In the genomic region with DNA sequence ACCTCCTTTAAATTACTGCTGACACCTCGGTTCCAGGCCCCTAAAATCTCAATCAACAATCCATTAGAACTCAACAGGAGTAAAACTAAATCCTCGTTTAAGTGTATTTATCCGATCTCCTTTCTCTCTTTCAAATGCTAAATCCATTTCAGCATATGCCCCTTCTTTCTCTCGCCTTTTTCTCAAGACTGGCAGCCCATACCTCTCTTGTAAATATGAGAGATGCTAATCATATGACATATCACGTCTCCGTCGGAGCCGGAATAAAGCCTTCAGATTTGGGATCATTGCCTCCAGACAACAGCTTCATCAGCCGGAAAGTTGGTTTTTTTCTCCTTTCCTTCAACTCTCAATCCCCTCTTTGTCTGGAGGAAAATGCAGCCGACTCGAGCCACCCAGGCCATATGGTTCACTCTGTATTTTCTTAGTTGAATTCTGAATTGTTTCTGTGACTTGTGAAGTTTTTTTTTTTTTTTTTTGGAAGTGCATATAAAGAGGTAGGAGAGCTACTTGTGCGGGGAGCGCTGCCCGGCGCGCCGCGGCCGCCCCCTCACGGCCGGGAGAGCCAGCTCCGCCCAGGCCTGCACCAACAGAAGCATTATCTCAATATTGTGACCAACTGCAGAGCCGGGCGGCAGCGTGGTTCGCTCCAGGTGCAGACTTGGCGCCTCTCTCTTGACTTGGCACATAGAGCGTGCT, we compare ENCODE assay signal across 8 mouse cellular contexts. TPM values are rescaled to one million over a fixed set of nuclear protein-coding genes. Genes with fewer than 3 reads are reported as not detected.
DNase-seq lines count a peak whose midpoint lies in the region; ATAC-seq and TF ChIP-seq lines count a peak whose summit lies in the region.

No protein-coding gene starts in this region.

- no peak for DNase-seq in lung, adult 2 months
- no peak for DNase-seq in embryonic facial prominence, embryonic 14.5 days (ENCODE audit: low spot score)
- DNase-seq in spleen, adult 12 weeks (ENCODE audit: low spot score), result no peak
- DNase-seq in right cerebral cortex, postnatal 14 days, result no peak

- TF ChIP-seq CTCF in lung, adult 2 months (IDR thresholded peaks at IDR 0.05; ENCODE audit: insufficient read depth, low read length), result no peak

- H3K36me3 ChIP-seq in lung, embryonic 16.5 days (ENCODE audit: control insufficient read depth, insufficient read depth, low read length), result no peaks in the 10 kb centered on the region
- no peaks in the 10 kb centered on the region for H3K36me3 ChIP-seq in embryonic facial prominence, embryonic 14.5 days (ENCODE audit: control insufficient read depth, insufficient read depth, low read length)
- H3K36me3 ChIP-seq in intestine, embryonic 16.5 days (ENCODE audit: control insufficient read depth, insufficient read depth, low read length), result no peaks in the 10 kb centered on the region
- no peaks in the 10 kb centered on the region for H3K36me3 ChIP-seq in midbrain, embryonic 13.5 days

- H3K27ac ChIP-seq in lung, embryonic 16.5 days (ENCODE audit: low read length), result no peak overlapping the region
- H3K27ac ChIP-seq in embryonic facial prominence, embryonic 14.5 days (replicated peaks; ENCODE audit: low read depth, low read length), result no peak overlapping the region
- H3K27ac ChIP-seq in intestine, embryonic 16.5 days (ENCODE audit: low read length), result no peak overlapping the region
- peak overlapping the region; percentile 68 for H3K27ac ChIP-seq in midbrain, embryonic 13.5 days

- no peak for TF ChIP-seq POLR2A in lung, adult 2 months (IDR thresholded peaks at IDR 0.05; ENCODE audit: borderline replicate concordance, extremely low read depth, low read depth, low read length)

- H3K4me1 ChIP-seq in lung, embryonic 16.5 days (replicated peaks; ENCODE audit: control insufficient read depth, insufficient read depth, low read length), result peaks cover 14% of the 10 kb centered on the region
- H3K4me1 ChIP-seq in lung, adult 2 months (ENCODE audit: control insufficient read depth, insufficient read depth, low read length), result peaks cover 2% of the 10 kb centered on the region; the same call in 1 of the 2 replicates
- 0 out of 2 replicates have a peak, but pooled peaks cover 2% of the 10 kb centered on the region for H3K4me1 ChIP-seq in embryonic facial prominence, embryonic 14.5 days (ENCODE audit: control insufficient read depth, insufficient read depth, low read length)
- H3K4me1 ChIP-seq in intestine, embryonic 16.5 days (ENCODE audit: control insufficient read depth, insufficient read depth, low read length), result peaks cover 6% of the 10 kb centered on the region; the same call in 1 of the 2 replicates
- H3K4me1 ChIP-seq in midbrain, embryonic 13.5 days (replicated peaks), result peaks cover 42% of the 10 kb centered on the region

- H3K27me3 ChIP-seq in lung, embryonic 16.5 days (ENCODE audit: control insufficient read depth, insufficient read depth, low read depth, low read length), result peaks cover 64% of the 10 kb centered on the region
- H3K27me3 ChIP-seq in embryonic facial prominence, embryonic 14.5 days (replicated peaks; ENCODE audit: control insufficient read depth, insufficient read depth, low read length), result peaks cover 74% of the 10 kb centered on the region
- H3K27me3 ChIP-seq in intestine, embryonic 16.5 days (replicated peaks; ENCODE audit: control insufficient read depth, insufficient read depth, low read length), result peaks cover 33% of the 10 kb centered on the region
- peaks cover 90% of the 10 kb centered on the region for H3K27me3 ChIP-seq in midbrain, embryonic 13.5 days

- under 1% methylated on average over 28 of the region's 28 CpGs for WGBS in lung, embryonic 16.5 days
- 4% methylated on average over 28 of the region's 28 CpGs for WGBS in lung, adult 2 months
- WGBS in embryonic facial prominence, embryonic 14.5 days, result under 1% methylated on average over 28 of the region's 28 CpGs
- 1% methylated on average over 28 of the region's 28 CpGs for WGBS in intestine, embryonic 16.5 days
- under 1% methylated on average over 28 of the region's 28 CpGs for WGBS in midbrain, embryonic 13.5 days

- H3K4me2 ChIP-seq in lung, embryonic 16.5 days (ENCODE audit: low read depth, low read length), result peak overlapping the region; percentile 81
- peak overlapping the region; percentile 77 for H3K4me2 ChIP-seq in embryonic facial prominence, embryonic 14.5 days (ENCODE audit: low read depth, low read length)
- peak overlapping the region; percentile 75 for H3K4me2 ChIP-seq in intestine, embryonic 16.5 days (ENCODE audit: low read depth, low read length)
- H3K4me2 ChIP-seq in midbrain, embryonic 13.5 days (replicated peaks), result peak overlapping the region; percentile 55

- H3K4me3 ChIP-seq in lung, embryonic 16.5 days (ENCODE audit: low read length), result peak overlapping the region; percentile 50
- H3K4me3 ChIP-seq in lung, adult 2 months (replicated peaks; ENCODE audit: extremely low read depth, low read depth, low read length), result no peak overlapping the region
- peak overlapping the region; percentile 41 for H3K4me3 ChIP-seq in embryonic facial prominence, embryonic 14.5 days (ENCODE audit: low read depth, low read length)
- peak overlapping the region; percentile 42 for H3K4me3 ChIP-seq in intestine, embryonic 16.5 days (ENCODE audit: low read length)
- peak overlapping the region; percentile 36 for H3K4me3 ChIP-seq in midbrain, embryonic 13.5 days (replicated peaks)

- no peak for ATAC-seq in lung, embryonic 16.5 days (ENCODE audit: low read depth)
- peak; percentile 44; the same call in 1 of the 2 replicates for ATAC-seq in embryonic facial prominence, embryonic 14.5 days (ENCODE audit: low read depth)
- ATAC-seq in intestine, embryonic 16.5 days, result 0 out of 2 replicates have a peak, but pooled peaks have one; percentile 16
- peak; percentile 63 for ATAC-seq in midbrain, embryonic 13.5 days
- ATAC-seq in erythroid progenitor cell, adult 5-6 weeks (replicated peaks; ENCODE audit: low FRiP score, poor library complexity, severe bottlenecking), result no peak

- no peaks in the 10 kb centered on the region for H3K9me3 ChIP-seq in lung, embryonic 16.5 days (ENCODE audit: control insufficient read depth, low read length)
- H3K9me3 ChIP-seq in embryonic facial prominence, embryonic 14.5 days (ENCODE audit: control insufficient read depth, low read length), result no peaks in the 10 kb centered on the region
- no peaks in the 10 kb centered on the region for H3K9me3 ChIP-seq in intestine, embryonic 16.5 days (ENCODE audit: control insufficient read depth, low read length)
- no peaks in the 10 kb centered on the region for H3K9me3 ChIP-seq in midbrain, embryonic 13.5 days

- H3K9ac ChIP-seq in lung, embryonic 16.5 days (ENCODE audit: low read length), result no peak overlapping the region
- peak overlapping the region; percentile 49 for H3K9ac ChIP-seq in embryonic facial prominence, embryonic 14.5 days (ENCODE audit: low read depth, low read length)
- 0 out of 2 replicates have a peak overlapping the region, but pooled peaks have one; percentile 21 for H3K9ac ChIP-seq in intestine, embryonic 16.5 days (ENCODE audit: low read depth, low read length)
- H3K9ac ChIP-seq in midbrain, embryonic 13.5 days (replicated peaks), result peak overlapping the region; percentile 53

RNA-seq across cellular contexts. Expression of gene Neurog2, which starts 7.1 kb away (rescaled TPM):
- polyA plus RNA-seq in lung, embryonic 16.5 days (2015; fragmentation: Nextera tagmentation; extraction: Ambion mirVana), result not detected in 2 replicates
- polyA plus RNA-seq in lung, adult 2 months (2012; rRNA removed), result not detected in 2 replicates
- 0.21 TPM in 1 of 2 replicates, not detected in the other for polyA plus RNA-seq in embryonic facial prominence, embryonic 14.5 days (2014; fragmentation: Nextera tagmentation; extraction: Ambion mirVana)
- not detected in 2 replicates for polyA plus RNA-seq in intestine, embryonic 16.5 days (2015; fragmentation: Nextera tagmentation; extraction: Ambion mirVana)
- polyA plus RNA-seq in midbrain, embryonic 13.5 days (2015; fragmentation: Nextera tagmentation; extraction: Ambion mirVana), result 58.3 and 67.5 TPM in 2 replicates
- not detected in 2 replicates for total RNA-seq in erythroid progenitor cell, adult 5-6 weeks (2015; ENCODE audit: low replicate concordance)
- not detected in 2 replicates for total RNA-seq in erythroid progenitor cell, adult 5-6 weeks (2017; ENCODE audit: low replicate concordance)

Comparison
In these comparisons a context has a peak if more than half of its experiments do, and no peak if none do; other contexts are left out.
1. ATAC-seq: peak in embryonic facial prominence, embryonic 14.5 days (single experiment), intestine, embryonic 16.5 days (single experiment) and midbrain, embryonic 13.5 days (single experiment); none in lung, embryonic 16.5 days (single experiment) and erythroid progenitor cell, adult 5-6 weeks (single experiment).
2. RNA of gene Neurog2, which starts 7.1 kb away (polyA plus RNA-seq): 58.3 to 67.5 TPM in midbrain, embryonic 13.5 days; not detected in lung, embryonic 16.5 days, not detected in lung, adult 2 months, 0.21 TPM in embryonic facial prominence, embryonic 14.5 days and not detected in intestine, embryonic 16.5 days; every median in the first group is over 10 times any median in the second.
3. Peak in every context shown above with its lines, with median percentiles within 50 percentile points of each other: H3K4me2 ChIP-seq.